Mouse (Mus musculus) erythroblast, embryonic 14.5 days (primary cell): Measurements from ENCODE around the gene Mcoln1. TPM values are rescaled to one million over a fixed set of nuclear protein-coding genes. Genes with fewer than 3 reads are reported as not detected.
A peak's percentile ranks its signal among the peaks of the same experiment; 100 is the strongest.

Experiments used
- H3K27me3 ChIP-seq: 2 replicates; pipeline ENCODE4 v1.6.1; 2012; ENCODE audit warnings: inconsistent platforms; ENCODE audit not compliant: control insufficient read depth
- H3K36me3 ChIP-seq: 2 replicates; pipeline ENCODE4 v1.6.1; 2012; ENCODE audit warnings: mild to moderate bottlenecking, inconsistent platforms; ENCODE audit not compliant: control insufficient read depth
- H3K4me1 ChIP-seq: 2 replicates; pipeline ENCODE4 v1.6.1; 2012; ENCODE audit warnings: inconsistent platforms; ENCODE audit not compliant: control insufficient read depth
- H3K4me3 ChIP-seq: replicated peaks from 2 replicates; pipeline ENCODE3; 2012; ENCODE audit warnings: moderate library complexity, mild to moderate bottlenecking, inconsistent platforms
- H3K9me3 ChIP-seq: 2 replicates; pipeline ENCODE4 v1.6.1; 2012; ENCODE audit warnings: low read length, inconsistent platforms, mixed read lengths; ENCODE audit not compliant: control insufficient read depth
- GATA1 ChIP-seq: IDR thresholded peaks from 2 replicates; pipeline ENCODE4 v1.6.1; 2012; ENCODE audit warnings: low read length, inconsistent platforms, mixed read lengths
- TAL1 ChIP-seq: IDR thresholded peaks from 3 replicates; pipeline ENCODE4 v1.6.1; 2012; ENCODE audit warnings: low read length, inconsistent platforms, mixed read lengths
- polyA plus RNA-seq: library from polyadenylated mRNA; stranded (reverse); fragments of >175 nt; gene quantifications from 2 replicates; pipeline ENCODE4 v1.2.3, GENCODE M21; 2012

Mcoln1 gene
- polyA plus RNA-seq, 1 experiment = 15.4 TPM

GRCm38 (mm10) chr8:3495578-3496427 lies 4.5 kb upstream of the Mcoln1 start:
- Histone ChIP-seq H3K9me3 (peaks cover 10% of the 10 kb centered on the region), H3K4me1 (peaks cover 46% of the 10 kb centered on the region), H3K36me3 (peaks cover 10% of the 10 kb centered on the region), H3K4me3 (no peak overlapping the region), H3K27me3 (peaks cover 29% of the 10 kb centered on the region)
- no peak for TF ChIP-seq GATA1
- TF ChIP-seq TAL1 = no peak

GRCm38 (mm10) chr8:3496428-3496748 lies 3.9 kb upstream of the Mcoln1 start:
- peaks cover 10% of the 10 kb centered on the region for H3K9me3 ChIP-seq
- H3K4me1 ChIP-seq = peaks cover 51% of the 10 kb centered on the region
- peaks cover 24% of the 10 kb centered on the region for H3K27me3 ChIP-seq
- no peak for TF ChIP-seq GATA1
- TF ChIP-seq TAL1 = no peak
- H3K36me3 ChIP-seq = peaks cover 10% of the 10 kb centered on the region
- no peak overlapping the region for H3K4me3 ChIP-seq

GRCm38 (mm10) chr8:3498583-3498982 lies 1.7 kb upstream of the Mcoln1 start:
- Histone ChIP-seq H3K27me3 (peaks cover 5% of the 10 kb centered on the region), H3K4me1 (peaks cover 53% of the 10 kb centered on the region), H3K4me3 (no peak overlapping the region), H3K36me3 (peaks cover 10% of the 10 kb centered on the region), H3K9me3 (peaks cover 10% of the 10 kb centered on the region)
- no peak for TF ChIP-seq GATA1
- TF ChIP-seq TAL1 = no peak

- Histone ChIP-seq H3K9me3 (peaks cover 10% of the 10 kb centered on the region), H3K27me3 (no peaks in the 10 kb centered on the region; the same call in 1 of the 2 replicates), H3K36me3 (peaks cover 12% of the 10 kb centered on the region), H3K4me1 (peaks cover 42% of the 10 kb centered on the region), H3K4me3 (peak overlapping the region; percentile 89)
- no peak for TF ChIP-seq TAL1
- TF ChIP-seq GATA1 = no peak
Measured at GRCm38 (mm10) chr8:3499751-3500150, 506 bp upstream of the Mcoln1 start.

- TF ChIP-seq GATA1 = no peak
- no peak for TF ChIP-seq TAL1
- Histone ChIP-seq H3K36me3 (peaks cover 24% of the 10 kb centered on the region), H3K4me3 (no peak overlapping the region)
Measured at GRCm38 (mm10) chr8:3502217-3502616, 2.0 kb downstream of the Mcoln1 start.

GRCm38 (mm10) chr8:3507979-3508754 lies 7.9 kb downstream of the Mcoln1 start:
- no peaks in the 10 kb centered on the region for H3K27me3 ChIP-seq
- TF ChIP-seq TAL1 = no peak
- TF ChIP-seq GATA1 = no peak
- no peaks in the 10 kb centered on the region for H3K9me3 ChIP-seq
- H3K4me3 ChIP-seq = no peak overlapping the region
- H3K36me3 ChIP-seq = peaks cover 75% of the 10 kb centered on the region
- peaks cover 7% of the 10 kb centered on the region for H3K4me1 ChIP-seq

More at GRCm38 (mm10) chr8:3502217-3502616, 2.0 kb downstream of the Mcoln1 start:
- Histone ChIP-seq H3K27me3 (no peaks in the 10 kb centered on the region), H3K4me1 (peaks cover 35% of the 10 kb centered on the region), H3K9me3 (no peaks in the 10 kb centered on the region)

- Histone ChIP-seq H3K9me3 (no peaks in the 10 kb centered on the region), H3K27me3 (no peaks in the 10 kb centered on the region), H3K4me3 (peak overlapping the region; percentile 86), H3K36me3 (peaks cover 54% of the 10 kb centered on the region), H3K4me1 (peaks cover 52% of the 10 kb centered on the region)
- TF ChIP-seq GATA1 (no peak), TAL1 (no peak)
Measured at GRCm38 (mm10) chr8:3514681-3515247, 14.5 kb downstream of the Mcoln1 start.

- H3K4me3 ChIP-seq = peak within 1 kb of the TSS; percentile 86
- H3K27me3 ChIP-seq = no peaks in the 10 kb centered on the region
- peaks cover 57% of the 10 kb centered on the region for H3K4me1 ChIP-seq
- TF ChIP-seq GATA1 = no peak
- TF ChIP-seq TAL1 = no peak
- peaks cover 52% of the 10 kb centered on the region for H3K36me3 ChIP-seq
- no peaks in the 10 kb centered on the region for H3K9me3 ChIP-seq
Measured at GRCm38 (mm10) chr8:3515260-3515671, 15.0 kb downstream of the Mcoln1 start, which contains the start of gene Pnpla6. Gene Pnpla6 (plus strand): TSS chr8:3515384.

- TF ChIP-seq TAL1 = no peak
- no peak for TF ChIP-seq GATA1
Measured at GRCm38 (mm10) chr8:3515771-3516417, 15.6 kb downstream of the Mcoln1 start.

More at GRCm38 (mm10) chr8:3515771-3516417, 15.6 kb downstream of the Mcoln1 start:
- Histone ChIP-seq H3K4me1 (peaks cover 63% of the 10 kb centered on the region), H3K27me3 (no peaks in the 10 kb centered on the region), H3K9me3 (no peaks in the 10 kb centered on the region), H3K4me3 (peak overlapping the region; percentile 86), H3K36me3 (peaks cover 49% of the 10 kb centered on the region)
